Mouse (Mus musculus) left cerebral cortex, adult 9 months (tissue): Measurements from ENCODE around the gene Npvf.

ENCODE experiments used
- DNase-seq, 2 experiments: peaks; one replicate each; pipeline ENCODE4 v3.0.0; 2022; ENCODE audit warnings: low spot score in 2 of 2

Gene Npvf

DNA sequence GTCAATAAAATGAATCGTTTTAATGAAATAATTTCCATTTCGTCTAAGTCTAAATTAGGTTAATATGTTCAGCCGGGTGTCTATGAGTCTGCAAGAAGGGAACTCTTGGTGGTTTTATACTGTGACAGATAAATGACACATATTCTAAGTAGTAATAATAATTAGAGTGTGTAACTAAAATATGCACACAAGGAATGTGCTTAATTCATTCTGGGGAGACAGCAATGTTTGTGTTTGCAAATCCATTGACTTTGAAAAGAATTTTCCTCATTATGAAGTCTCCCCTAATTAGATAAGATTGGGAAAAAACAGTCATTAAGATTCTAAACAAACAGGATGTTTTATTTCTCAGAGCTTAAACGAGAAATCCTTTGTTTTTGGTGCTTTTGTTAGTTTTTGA, at the start of gene Npvf:
Gene Npvf, minus strand, starts transcription at position 84 of the 400 bp plus-strand sequence.
- no peak for DNase-seq

DNA sequence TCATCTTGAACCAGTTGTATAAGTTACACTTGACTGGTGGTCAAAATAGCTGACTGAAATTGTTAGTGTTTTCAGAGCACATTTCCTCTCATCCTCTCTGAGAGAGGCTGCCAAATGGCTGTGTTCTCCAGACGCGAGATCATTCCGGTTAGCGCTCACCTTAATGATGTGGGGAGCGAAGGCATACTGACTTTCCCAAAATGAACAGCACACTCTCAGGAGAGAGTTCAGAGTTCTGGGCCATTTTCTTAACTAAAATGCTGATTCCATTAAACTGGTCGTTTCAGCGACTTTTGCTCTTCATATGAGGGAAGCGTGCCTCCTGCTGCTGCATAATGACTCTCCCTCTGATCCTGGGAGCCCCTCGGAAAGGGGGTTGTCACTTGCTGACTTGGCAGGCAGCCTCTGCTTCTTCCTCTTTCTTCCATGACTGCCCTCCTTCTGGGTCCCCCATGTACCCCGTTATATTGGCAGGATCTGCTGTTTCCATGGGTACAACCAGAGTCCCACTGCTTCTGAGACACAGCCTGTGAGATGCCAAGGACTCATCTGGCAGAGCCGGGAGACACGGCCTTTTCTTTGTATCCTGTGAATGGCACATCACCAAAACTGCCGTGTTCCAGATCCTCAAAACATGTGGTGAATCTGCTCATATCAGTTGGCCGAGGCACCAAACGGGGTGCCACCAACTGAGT, 35.0 kb upstream of the Npvf start:
- DNase-seq: peak in 1 of 2 experiments; percentile 12

DNA sequence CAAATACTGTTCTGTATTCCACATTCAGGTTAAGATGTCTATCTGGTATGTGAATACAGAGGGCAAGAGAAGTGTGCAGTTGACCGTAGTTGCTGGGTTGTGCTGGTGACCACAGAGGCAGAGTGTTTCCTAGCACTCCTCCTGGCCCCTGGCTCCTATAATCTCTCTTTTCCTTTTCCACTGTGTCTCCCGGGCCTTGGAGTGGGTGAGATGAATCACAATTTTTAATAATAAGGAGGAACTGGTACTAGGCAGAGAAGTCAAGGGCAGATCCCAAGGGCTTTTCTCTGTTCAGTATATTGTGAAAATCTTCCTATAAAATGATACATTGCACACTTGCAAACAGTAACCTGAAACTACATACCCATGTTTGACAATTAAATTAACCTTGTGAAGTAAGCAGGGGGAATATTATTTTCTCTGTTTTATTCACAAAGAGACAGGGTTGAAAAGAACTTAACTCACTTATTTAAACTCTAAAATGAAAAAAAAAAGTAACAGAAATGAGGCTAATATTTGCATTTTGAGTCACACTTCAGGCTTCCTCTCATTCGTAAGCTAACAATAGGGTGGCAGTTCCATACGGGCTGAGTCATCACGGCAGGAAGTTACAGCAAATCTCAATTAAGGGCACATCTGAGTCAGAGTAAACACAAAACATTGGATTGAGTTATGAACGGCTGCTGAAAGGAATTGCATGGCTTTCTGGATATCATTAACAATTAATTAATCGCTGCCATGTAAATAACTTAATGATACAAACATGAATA, 30.6 kb upstream of the Npvf start:
- DNase-seq: peak; percentile 13 to 26

DNA sequence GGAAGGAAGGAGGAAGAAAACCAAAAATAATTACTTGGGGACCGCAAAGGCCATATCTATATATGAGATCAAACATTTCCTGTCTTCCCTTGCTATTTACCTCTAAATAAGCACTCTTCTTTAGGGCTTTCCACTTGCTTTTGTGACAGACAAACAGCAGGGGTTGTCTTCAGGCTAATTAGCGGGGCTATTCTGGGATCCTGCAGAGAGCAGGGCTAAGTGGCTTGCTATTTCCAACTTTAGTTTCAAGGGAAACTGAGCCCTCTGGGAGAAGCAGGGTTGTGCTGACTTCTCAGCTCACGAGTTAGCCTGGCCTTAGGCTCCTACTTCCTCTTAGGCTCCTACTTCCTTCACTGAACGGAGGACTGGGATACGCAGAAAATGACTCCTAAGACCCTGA, 27.3 kb upstream of the Npvf start:
- DNase-seq: no peak

DNA sequence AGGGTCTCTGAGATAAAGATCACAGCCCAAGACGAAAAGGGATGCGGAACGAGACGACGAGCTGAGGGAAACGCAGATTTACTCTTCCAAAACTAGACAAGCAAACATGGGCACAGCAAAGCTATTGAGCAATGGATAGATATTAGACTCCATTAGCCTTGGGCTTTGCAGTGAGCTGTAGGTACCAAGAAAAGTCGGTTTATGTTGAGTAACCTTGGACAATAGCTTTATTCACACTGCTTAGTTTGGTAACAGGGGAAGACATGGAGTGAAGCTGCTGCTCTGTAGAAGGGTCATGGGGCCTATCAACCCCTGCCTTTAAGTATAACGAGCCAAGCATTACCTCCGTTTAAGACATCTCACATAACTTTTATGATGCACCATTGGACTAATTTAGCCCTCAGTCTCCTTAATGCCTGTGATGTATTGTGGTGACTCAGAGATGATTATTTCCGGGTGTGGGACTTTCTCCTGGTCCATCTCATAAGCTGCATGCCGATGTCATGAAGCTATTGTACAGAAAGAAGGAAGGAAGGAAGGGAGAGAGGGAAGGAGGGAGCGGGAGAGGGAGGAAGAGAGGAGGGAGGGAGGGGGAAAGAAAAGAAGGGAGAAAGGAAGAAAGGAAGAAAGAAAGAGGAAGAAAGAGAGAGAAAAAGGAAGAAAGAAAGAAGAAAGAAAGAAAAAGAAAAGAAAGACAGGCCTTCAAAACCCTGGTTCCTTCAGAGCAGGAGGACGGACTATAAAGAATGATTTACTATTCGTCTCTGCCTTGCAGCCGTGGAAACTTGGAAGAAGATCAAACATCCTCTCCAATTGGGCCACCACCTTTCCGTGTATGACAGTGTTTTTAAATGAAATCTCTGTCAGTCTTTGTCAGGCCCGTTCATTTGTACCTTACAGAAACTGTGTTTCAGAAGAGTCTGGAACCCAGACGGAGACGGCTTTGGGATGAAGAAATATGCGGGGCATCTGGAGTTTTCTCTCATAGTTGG, 26.3 kb upstream of the Npvf start:
- no peak for DNase-seq

DNA sequence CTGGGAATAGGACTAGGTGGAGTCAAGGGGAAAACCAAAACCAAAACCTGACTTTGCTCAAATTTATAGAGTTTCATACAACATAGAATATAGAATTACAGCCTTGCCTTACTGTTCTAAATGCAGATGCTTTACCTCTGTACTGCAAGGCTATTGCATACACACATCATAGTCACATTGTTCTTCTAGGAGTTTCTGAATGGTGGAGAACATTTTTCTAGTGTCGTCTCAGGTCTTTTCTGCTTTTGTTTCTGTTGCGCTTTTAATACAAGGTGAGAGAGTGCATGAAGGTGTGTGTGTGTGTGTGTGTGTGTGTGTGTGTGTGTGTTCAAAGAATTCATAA, 25.2 kb upstream of the Npvf start:
- no peak for DNase-seq

DNA sequence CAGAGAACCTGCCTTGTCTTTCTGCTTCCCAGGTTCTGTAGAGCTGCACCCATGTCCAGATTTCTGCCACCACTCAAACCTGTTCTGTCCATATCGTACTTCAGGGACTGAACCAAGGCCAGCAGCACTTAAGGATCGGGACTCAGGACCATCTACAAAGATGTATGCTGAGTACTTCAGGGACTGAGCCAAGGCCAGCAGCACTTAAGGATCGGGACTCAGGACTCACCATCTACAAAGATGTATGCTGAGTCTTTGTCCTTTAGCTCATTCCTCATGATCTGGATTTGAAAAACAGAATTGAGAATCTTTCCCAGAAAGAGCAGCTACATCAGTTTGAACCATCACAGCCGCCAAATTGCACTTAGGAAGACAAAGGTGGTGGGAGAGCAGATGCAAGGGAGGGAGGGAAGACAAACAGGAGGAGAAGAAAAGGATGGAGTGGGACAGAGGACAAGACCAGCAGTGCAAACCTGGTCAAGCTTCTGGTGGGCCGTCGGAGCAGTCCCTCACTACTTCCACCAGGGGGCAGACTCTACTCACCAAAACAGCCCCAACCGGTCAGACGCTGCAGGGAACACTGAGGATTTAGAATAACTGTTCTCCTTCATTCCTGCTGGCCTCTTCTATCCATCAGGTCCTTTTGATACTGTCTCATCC, 24.7 kb upstream of the Npvf start:
- peak; percentile 31 to 79 for DNase-seq

DNA sequence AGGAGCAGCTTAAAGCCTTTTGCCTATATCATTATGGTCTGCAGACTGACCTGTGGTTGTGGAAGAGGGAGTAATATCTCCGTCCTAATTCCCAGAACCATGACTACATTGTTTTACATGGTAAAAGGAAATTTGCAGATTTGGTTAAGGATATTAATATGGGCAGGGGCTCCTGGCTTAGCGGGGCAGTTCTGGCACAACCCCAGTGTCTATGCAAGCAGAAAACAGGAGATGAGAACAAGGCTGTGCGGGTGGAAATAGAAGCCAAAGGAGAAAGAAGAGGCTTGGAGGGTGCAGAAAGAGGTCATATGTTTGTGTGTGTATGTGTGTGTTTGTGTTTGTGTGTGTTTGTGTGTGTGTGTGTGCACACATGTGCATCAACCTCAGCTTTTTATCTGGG, 17.0 kb upstream of the Npvf start:
- no peak for DNase-seq

DNA sequence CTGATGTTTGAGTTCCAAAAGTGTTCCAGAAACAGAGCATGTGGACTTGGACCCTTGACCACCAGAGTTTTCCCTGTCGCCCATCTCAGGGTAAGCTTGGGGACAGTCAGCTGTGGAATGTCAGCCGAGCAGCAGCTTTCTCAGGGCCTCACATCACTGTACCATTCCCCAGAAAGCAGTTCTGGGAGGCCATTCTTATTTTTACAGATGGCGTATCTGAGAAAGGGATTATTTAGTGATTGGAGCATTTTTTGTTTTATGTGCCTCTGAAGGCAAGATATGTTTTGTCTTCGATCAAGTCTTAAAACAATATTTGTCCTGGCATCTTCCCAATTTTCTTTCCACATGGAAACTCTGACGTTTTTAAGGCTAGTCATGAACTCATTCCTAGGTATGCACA, 12.7 kb upstream of the Npvf start:
- DNase-seq: no peak

DNA sequence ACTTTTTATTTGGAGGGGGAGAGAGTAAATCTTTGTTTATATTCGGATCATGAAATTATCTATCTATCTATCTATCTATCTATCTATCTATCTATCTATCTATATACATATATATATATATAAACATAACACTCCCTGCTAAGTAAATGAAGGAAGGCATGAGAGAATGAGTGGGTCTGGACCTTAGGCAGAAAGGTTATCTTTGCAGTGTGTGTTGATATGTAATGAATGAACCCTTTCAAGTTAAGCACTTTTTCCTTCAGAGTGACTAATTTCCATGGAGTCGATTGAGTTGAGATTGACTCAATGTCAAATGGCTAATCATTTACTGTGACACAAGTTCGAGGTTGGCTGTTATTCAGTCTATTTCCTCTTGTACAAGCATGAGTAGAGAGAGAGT, 10.8 kb upstream of the Npvf start:
- no peak for DNase-seq

DNA sequence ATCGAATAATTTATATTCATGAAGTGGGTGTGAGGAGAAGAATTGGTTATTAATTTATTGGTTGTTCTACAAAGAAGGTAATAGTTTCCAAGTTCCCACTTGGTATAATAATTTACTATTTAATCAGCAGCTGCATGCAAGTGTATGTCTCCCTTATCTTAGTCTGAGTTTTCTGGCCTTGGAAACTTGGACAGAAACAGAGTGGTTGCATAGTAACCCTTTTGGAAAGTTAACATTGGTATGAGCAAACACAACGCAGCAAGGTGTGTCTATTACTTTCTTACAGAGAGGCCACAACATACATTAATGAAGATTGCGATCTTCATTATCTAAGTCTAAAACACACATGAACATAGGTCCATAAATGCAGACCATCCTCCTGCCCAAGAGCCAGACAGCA, 10.0 kb upstream of the Npvf start:
- no peak for DNase-seq

DNA sequence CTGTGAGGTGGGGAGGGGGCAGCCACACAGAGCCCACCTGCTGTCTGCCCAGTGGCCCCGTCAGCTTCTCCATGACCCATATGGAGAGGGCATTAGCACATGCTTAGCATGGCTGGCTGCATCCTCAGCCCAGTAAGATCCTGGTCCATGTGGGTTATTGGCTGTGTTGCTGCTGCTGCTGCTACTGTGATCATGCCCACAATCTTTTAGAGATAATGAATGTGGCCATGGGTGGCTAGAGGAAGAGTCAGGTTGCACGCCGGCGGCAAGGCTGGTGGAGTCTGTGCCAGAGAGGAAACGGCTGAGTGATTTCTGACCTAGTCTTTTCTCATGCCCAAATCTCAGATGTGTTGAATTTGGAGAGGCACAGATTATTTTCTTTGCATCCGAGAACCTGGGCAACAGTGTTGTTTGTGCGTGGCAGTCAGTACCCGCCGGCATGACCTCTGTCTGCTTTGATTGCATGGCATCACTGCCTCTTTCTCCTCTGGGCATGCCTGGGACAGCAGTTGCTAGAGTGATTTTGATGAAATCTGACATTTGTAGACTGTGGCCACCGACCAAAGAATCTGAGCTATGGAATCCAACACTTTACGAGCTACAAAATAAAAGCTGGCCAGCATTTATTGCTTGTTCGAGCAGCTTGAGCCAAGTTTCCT, 8.8 kb upstream of the Npvf start:
- DNase-seq: no peak

DNA sequence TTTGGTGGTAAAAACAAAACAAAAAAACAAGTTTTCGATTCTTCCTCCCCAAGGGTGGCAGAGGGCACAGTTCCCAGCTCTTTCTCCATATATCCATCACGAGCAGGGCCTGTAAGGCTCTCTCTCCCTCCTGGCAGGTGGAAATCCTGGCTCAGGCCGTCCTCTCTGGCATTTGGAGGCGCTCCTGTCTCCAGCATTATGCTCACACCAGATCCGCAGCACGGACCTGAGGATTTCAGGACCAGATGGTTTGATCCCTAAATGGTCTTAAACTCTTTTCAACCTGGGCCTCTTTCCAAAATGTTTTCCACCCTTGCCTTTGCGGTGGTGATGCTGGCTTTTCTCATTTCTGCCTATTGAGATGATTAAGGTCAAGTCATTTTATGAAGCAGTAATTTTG, 7.5 kb upstream of the Npvf start:
- no peak for DNase-seq

DNA sequence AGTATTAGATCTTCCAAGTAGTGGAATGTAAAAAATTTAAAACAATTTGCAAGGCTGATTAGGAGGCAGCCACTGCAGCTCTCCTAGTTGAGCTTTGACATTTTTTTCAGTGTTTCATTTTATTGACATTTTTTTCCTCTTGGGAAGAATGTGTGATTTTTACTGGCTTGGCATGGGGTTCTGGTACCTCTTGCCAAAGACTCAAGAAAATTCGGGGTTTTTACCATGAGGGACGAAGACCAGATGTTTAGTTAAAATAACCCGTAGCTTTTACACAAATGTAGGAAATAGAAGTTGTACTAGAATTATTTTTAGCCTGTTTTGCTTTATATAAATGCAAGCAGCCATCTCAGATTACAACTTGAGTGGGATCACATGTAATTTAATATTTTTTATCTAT, 4.2 kb upstream of the Npvf start:
- DNase-seq: no peak

DNA sequence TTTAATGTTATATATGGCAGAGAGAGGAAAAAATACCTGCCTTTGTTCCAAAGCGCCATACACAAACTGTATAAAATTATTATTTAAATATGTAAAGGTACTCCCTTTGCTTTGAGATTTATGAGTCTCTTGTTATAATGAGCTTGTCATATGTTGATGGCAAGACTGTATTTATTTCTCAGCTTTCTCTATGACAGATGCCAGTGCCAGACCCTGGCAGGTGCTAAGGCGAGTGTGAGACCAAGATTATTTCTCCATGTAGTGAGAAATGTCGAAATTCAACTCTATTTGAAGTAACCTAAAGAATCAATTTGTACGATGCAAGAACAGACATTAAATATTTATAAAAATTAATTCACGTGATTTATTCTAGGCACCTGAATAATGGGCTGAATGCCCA, 3.8 kb upstream of the Npvf start:
- no peak for DNase-seq

DNA sequence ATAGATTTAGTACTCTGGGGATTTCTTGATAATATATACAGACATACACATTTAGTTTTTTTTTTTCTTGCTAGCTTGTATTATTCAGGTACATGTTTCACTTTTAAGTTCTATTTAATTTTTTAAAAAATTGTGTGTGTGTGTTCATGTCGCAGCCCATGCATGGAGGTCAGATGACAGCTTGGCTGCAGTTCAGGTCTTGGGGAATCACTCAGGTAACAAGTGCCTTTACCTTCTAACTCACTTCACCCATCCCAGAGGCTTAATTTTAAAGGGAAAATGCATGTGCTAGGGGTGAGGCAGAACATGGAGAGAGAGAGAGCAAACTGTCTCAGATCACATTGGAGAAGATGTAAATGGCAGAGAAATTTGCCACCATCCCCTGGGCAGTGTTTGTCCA, 2.2 kb upstream of the Npvf start:
- no peak for DNase-seq

DNA sequence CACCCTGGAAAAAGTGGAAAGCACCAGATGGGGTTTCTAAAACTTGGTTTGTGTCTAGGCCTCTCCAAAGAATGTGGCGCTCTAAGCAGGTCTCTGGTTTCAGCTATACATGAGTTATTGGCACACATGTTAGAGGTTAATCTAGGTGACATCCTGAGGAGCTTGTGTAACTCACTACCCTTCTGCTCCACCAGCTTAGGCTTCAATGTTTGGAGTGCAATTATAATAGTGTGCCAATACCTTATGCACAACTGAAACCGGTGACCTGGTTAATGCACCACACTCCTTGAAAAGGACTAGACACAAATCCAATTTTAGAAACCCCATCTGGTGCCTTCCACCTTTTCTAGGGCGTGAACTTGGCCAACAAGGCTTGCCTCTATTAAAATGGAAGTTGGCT, 1.7 kb upstream of the Npvf start:
- DNase-seq: no peak

DNA sequence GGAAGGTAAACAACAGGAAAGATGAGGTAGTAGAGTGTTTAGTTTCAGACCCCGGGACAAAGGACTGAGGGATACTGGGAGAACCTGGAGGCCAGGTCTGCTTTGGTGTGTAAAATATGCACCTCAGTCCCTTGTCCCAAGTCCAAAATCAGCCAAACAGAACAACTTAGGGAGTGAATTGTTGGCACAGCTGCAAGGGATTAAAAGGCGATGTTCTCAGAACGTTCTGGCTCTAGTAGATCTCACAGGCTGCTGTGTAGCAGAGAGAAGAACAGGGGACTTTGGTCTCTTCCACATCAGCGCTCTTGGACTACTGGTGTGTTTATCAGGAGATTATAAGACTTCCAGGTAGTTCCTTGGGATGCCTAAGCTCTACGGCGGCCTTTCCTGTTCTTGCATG, 6.6 kb downstream of the Npvf start:
- DNase-seq: no peak

DNA sequence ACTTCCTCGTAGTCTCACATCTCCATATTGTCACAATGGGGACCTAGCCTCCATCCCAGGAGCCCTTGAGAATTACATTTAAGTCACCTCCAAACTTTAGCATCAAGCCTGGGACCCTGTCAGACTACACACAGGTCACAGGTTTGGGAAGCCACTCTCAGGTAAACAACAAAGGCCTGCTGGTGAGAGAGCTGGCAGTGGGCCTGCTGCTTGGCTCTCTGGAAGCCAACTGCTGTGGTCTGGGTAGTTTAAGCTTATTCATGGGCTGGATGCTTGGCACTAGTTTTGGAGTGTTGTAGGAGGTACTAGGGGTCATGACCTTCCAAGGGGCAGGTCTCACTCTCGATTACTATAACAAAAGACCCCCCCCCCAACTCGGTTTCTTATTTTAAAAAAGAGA, 7.6 kb downstream of the Npvf start:
- DNase-seq: no peak

DNA sequence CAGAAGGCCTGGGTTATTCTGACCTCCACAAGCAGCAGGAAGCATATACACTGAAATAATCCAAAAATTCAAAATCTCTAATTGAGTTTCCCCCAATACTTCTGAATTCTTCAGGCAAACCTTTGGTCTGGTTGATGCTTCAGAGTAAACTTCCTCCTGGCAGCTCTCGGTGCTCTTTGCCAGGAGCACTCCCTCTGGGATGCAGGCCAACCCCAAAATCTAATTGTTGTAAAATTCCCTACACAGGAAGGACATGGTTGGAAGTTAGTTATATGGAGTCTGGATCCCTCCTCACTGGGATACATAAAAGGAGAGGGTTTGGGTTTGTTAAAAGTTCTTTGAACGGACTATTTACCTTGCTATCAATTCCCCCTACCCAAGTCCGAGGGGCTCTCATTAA, 9.5 kb downstream of the Npvf start:
- DNase-seq: no peak

DNA sequence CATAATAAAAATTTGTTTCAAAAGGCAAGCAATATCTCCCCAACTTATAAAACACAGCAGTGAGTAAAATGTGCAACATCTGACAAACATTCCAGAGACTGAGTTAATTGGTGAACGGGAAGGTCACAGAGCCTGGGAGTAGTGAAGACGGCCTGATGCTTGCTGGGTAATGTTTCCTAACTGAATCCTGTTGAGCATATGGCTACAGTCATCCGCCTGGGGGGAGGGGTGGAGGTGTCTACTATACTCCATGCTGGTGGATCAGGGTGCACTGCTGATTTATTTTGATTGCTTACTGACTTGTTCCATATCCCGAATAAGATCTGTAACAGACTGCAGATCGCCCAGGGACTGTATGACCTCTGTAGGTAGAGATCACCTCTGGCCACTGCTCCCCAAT, 12.3 kb downstream of the Npvf start:
- no peak for DNase-seq
